Mouse (Mus musculus) liver, adult 2 months (tissue): ENCODE data around the gene Grik3. TPM values are rescaled to one million over a fixed set of nuclear protein-coding genes. Genes with fewer than 3 reads are reported as not detected.
A peak's percentile ranks its signal among the peaks of the same experiment; 100 is the strongest.

Experiments used
- DNase-seq: peaks from one replicate; pipeline ENCODE4 v3.0.0-alpha.2; 2011; ENCODE audit warnings: low read depth, low spot score; ENCODE audit errors: extremely low read depth
- H3K27ac ChIP-seq: fragments of 200-500 bp; replicated peaks from 2 replicates; pipeline ENCODE4 v1.5.1; 2012; ENCODE audit warnings: low read depth, mild to moderate bottlenecking, control low read depth, inconsistent platforms, low read length; ENCODE audit not compliant: insufficient read depth
- H3K27me3 ChIP-seq: fragments of 200-500 bp; 2 replicates; pipeline ENCODE4 v1.6.1; 2012; ENCODE audit warnings: mild to moderate bottlenecking, moderate library complexity, low read length, inconsistent platforms; ENCODE audit not compliant: control insufficient read depth, insufficient read depth
- H3K36me3 ChIP-seq: fragments of 200-500 bp; 2 replicates; pipeline ENCODE4 v1.6.1; 2012; ENCODE audit warnings: low read length, inconsistent platforms; ENCODE audit not compliant: control insufficient read depth, insufficient read depth
- H3K4me1 ChIP-seq: fragments of 200-500 bp; 2 replicates; pipeline ENCODE4 v1.6.1; 2011; ENCODE audit warnings: low read length; ENCODE audit not compliant: control insufficient read depth, insufficient read depth
- H3K4me3 ChIP-seq: fragments of 200-500 bp; 2 replicates; pipeline ENCODE4 v1.5.1; 2011; ENCODE audit warnings: low read depth, mild to moderate bottlenecking, control low read depth, low read length, moderate library complexity; ENCODE audit not compliant: insufficient read depth
- H3K79me2 ChIP-seq: fragments of 200-500 bp; 2 replicates; pipeline ENCODE4 v1.6.1; 2012; ENCODE audit warnings: inconsistent platforms, mild to moderate bottlenecking, low read length, moderate library complexity; ENCODE audit not compliant: control insufficient read depth, insufficient read depth
- H3K9ac ChIP-seq: fragments of 200-500 bp; 2 replicates; pipeline ENCODE4 v1.6.1; 2012; ENCODE audit warnings: low read depth, mild to moderate bottlenecking, control low read depth, inconsistent platforms, low read length
- CTCF ChIP-seq: fragments of 200-500 bp; IDR thresholded peaks from 2 replicates; pipeline ENCODE4 v1.5.1; 2011; ENCODE audit warnings: low read depth, low read length, control low read depth
- POLR2A ChIP-seq: fragments of 200-500 bp; IDR thresholded peaks from 2 replicates; pipeline ENCODE4 v1.6.1; 2011; ENCODE audit warnings: low read length, control low read depth; ENCODE audit not compliant: insufficient read depth; ENCODE audit errors: extremely low read depth
- WGBS: fragments of 180-500 bp; shearing (Covaris S2); methylation state at CpG from one replicate; pipeline ENCODE4 v1.1.7; 2018; 5-methylcytosine and 5-hydroxymethylcytosine counted together
- polyA plus RNA-seq: library from polyadenylated mRNA; depleted of rRNA; stranded (reverse); fragments of >200 nt; gene quantifications from 2 replicates; pipeline ENCODE4 v1.2.3, GENCODE M21; 2012
- total RNA-seq: library from RNA; depleted of rRNA; stranded (reverse); fragments of >200 nt; gene quantifications from 2 replicates; pipeline ENCODE4 v1.2.3, GENCODE M21; 2014

Grik3 gene
- total and polyA plus RNA-seq, 2 experiments = 0.04 TPM; not detected in 1

DNA sequence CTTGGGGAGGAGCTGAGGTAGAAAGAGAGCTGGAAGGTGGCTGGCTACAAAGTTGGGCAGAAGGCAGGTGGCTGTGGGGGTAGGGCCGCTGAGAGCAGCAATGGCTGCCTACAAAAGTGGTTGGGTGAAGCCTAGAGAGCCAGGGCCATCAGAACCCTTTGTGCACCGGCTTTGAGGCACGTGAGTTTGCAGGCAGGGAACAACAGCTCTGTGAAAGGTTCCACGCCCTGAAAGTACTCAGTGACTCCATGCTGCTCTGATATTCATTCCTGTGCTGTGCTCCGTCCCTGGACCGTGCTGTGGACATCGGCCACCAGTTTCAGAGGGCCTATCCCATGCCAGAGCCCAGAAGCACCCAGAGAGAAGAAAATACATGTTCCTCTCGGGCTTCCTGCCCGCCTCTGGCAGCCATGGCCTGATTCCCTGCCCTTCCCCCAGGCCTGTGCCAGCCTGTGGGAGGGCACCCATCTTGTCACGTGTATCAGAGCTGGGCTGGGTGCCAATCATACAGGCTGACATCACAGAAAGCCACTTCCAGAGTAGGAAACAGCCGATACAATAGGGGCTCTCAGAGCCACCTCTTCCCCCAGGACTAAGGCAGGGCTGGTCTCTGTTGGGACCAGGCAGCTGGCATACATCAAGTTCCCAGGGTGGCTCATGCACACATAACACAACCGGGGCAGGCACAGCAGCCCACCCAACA lies 212.3 kb downstream of the Grik3 start:
- Histone ChIP-seq H3K4me3 (no peak overlapping the region), H3K27me3 (no peaks in the 10 kb centered on the region), H3K79me2 (no peaks in the 10 kb centered on the region), H3K36me3 (no peaks in the 10 kb centered on the region), H3K4me1 (no peaks in the 10 kb centered on the region), H3K27ac (no peak overlapping the region), H3K9ac (no peak overlapping the region)
- DNase-seq = peak; percentile 44
- TF ChIP-seq POLR2A = no peak
- WGBS = 66% methylated on average over 12 of the region's 12 CpGs

DNA sequence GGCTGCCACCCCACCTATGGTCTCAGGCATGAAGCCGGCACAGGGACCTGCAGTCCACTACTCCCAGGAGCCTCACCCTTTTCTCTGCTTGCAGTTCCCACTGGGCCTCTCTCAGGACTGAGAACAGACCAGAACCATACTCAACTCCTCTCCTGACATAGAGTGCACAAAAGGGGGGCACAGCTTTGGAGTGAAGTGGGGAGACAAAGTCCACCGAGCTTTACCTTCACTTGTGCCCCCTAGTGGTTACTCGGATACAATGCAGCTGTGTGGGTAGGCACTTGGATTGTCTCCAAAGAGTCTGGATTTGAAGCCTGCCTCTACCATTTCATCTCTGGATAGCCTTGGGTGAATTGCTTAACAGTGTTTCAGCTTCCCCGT lies 212.8 kb downstream of the Grik3 start:
- DNase-seq = peak; percentile 14
- H3K27me3 ChIP-seq = no peaks in the 10 kb centered on the region
- no peaks in the 10 kb centered on the region for H3K36me3 ChIP-seq
- H3K9ac ChIP-seq = no peak overlapping the region
- no peak overlapping the region for H3K27ac ChIP-seq
- no peaks in the 10 kb centered on the region for H3K4me1 ChIP-seq
- no peak overlapping the region for H3K4me3 ChIP-seq
- peak; percentile 35; the same call in 1 of the 2 replicates for TF ChIP-seq CTCF
- TF ChIP-seq POLR2A = no peak
- no peaks in the 10 kb centered on the region for H3K79me2 ChIP-seq
- 30% methylated on average over 4 of the region's 4 CpGs for WGBS

DNA sequence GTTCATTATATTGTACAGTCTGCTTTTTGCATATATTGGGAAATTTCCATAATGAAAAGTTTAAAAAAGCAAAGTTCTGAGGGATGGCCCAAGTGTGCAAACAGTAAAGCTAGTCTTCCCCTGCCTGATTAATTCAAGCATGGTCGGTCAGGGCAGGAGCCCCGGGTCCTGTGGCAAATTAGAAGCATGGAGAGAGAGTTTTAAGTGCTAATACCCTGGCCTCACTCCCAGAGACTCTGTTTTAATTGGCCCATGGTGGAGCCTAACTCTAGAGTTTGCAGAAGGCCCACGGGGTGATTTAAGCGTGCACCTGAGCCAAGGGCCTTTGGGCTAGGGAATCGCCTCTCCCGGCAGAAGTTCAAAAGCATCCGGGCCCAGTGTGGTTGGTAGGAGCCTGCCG lies 215.2 kb downstream of the Grik3 start:
- no peak for TF ChIP-seq CTCF
- no peak for TF ChIP-seq POLR2A
- no peak for DNase-seq
- no peak overlapping the region for H3K27ac ChIP-seq
- no peak overlapping the region for H3K9ac ChIP-seq
- 85% methylated on average over 8 of the region's 8 CpGs for WGBS
- H3K79me2 ChIP-seq = no peaks in the 10 kb centered on the region
- no peaks in the 10 kb centered on the region for H3K36me3 ChIP-seq
- H3K27me3 ChIP-seq = no peaks in the 10 kb centered on the region
- no peak overlapping the region for H3K4me3 ChIP-seq
- H3K4me1 ChIP-seq = no peaks in the 10 kb centered on the region

DNA sequence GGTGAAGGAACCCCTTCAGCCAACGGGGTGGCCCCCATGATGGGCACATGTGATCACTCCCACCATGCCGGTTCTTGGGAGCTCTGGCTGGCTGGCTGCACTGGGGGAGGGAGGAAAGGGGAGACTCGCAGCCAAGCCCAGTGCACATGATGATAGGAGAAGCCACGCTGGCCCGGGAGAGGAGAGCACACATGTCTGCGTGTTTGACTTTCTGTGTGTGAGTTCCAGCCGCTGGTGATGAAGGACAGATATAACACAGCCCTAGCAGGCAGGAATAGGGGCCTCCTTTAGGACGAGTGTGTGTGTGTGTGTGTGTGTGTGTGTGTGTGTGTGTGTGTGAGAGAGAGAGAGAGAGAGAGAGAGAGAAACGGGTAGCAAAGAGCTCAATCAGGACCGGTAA lies 219.2 kb downstream of the Grik3 start:
- no peak overlapping the region for H3K9ac ChIP-seq
- H3K36me3 ChIP-seq = no peaks in the 10 kb centered on the region
- H3K79me2 ChIP-seq = no peaks in the 10 kb centered on the region
- WGBS = 69% methylated on average over 10 of the region's 10 CpGs
- H3K4me3 ChIP-seq = no peak overlapping the region
- DNase-seq = no peak
- H3K4me1 ChIP-seq = no peaks in the 10 kb centered on the region
- H3K27ac ChIP-seq = no peak overlapping the region
- no peak for TF ChIP-seq POLR2A
- no peak for TF ChIP-seq CTCF
- no peaks in the 10 kb centered on the region for H3K27me3 ChIP-seq

DNA sequence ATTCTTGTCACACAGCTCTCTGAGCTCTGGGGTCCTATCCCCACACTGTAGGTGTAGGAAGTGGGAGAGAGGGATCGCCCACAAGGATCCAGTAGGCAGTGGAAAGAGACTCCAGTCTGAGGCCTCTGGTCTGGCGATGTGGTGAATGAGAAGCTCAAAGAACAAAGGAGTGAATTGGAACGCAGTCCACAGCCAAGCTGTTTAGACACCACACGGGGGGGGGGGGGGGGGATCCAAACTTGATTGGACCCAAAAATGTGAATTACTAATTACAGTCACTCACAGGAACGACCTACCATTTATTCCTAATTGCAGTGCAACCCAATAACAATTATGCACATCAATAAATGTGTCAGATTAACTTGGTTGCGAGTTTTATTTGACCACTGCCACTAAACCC lies 227.4 kb downstream of the Grik3 start:
- no peak for TF ChIP-seq POLR2A
- TF ChIP-seq CTCF = no peak
- Histone ChIP-seq H3K9ac (no peak overlapping the region), H3K27me3 (no peaks in the 10 kb centered on the region), H3K4me1 (no peaks in the 10 kb centered on the region), H3K79me2 (no peaks in the 10 kb centered on the region), H3K27ac (no peak overlapping the region), H3K36me3 (no peaks in the 10 kb centered on the region), H3K4me3 (no peak overlapping the region)
- WGBS = 68% methylated on average over 6 of the region's 6 CpGs
- DNase-seq = no peak

DNA sequence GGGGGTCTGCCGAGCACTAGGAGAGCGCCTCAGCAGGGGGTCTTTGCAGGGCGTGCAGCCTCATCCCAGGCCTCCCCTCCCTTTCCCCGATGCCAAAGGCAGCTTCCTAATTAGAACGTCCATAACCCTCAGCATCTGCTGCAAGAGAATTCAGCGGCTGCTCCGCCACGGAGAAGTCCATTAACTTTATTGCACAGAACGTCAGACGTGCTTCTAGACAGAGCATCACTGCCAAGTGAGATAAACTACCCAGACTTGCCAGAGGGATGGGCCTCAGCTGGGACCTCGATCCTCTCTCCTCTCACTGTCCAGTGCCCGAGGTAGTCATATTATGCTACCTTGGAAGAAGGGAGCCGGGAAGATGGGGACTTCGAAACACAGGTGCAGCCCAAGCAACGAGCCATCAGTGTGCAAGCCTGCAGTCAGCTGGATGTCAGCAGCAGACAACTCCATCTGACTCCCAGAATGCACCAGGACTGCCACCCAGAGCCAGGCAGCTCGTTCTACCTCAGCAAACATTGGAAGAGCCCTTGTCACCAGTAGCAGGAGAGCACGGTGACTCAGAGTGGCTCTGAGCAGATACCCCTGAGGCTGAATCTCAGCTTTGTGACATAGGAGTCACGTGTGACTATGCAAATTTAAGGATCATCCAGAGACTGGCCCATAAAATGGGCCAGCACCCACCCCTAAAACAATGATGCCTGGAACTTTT lies 228.1 kb downstream of the Grik3 start:
- no peak for TF ChIP-seq CTCF
- no peaks in the 10 kb centered on the region for H3K4me1 ChIP-seq
- 47% methylated on average over 18 of the region's 18 CpGs for WGBS
- no peak overlapping the region for H3K9ac ChIP-seq
- no peaks in the 10 kb centered on the region for H3K27me3 ChIP-seq
- H3K36me3 ChIP-seq = no peaks in the 10 kb centered on the region
- no peaks in the 10 kb centered on the region for H3K79me2 ChIP-seq
- H3K4me3 ChIP-seq = no peak overlapping the region
- no peak for DNase-seq
- no peak overlapping the region for H3K27ac ChIP-seq
